Mouse (Mus musculus): ENCODE data around the gene Rnaset2b.
"Not testable (repeated sequence)": the region's sequence is repeated elsewhere in the genome, so short reads cannot be mapped to it uniquely, and the experiment has no call there.

Rnaset2b gene

DNA sequence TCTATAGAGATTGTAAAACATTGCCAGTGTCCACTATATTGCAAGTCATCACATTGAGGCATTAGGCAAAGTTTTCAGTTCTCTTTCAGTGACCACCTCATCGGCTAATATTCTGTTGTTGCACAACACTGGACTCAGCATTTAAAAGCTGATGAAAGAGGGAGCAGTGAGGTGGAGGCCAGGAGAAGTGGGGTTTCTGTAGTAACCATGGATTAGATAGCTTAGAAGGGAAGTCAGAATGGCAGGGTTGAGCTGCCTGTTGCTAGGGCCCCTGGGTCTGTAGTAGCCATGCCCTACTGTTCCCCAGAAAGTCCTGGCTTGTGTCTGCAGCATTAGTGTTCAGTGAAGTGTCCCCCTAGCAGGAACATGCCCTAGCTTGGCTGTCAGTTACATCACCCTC, 15.7 kb downstream of the Rnaset2b start:
- not testable (repeated sequence) for DNase-seq

DNA sequence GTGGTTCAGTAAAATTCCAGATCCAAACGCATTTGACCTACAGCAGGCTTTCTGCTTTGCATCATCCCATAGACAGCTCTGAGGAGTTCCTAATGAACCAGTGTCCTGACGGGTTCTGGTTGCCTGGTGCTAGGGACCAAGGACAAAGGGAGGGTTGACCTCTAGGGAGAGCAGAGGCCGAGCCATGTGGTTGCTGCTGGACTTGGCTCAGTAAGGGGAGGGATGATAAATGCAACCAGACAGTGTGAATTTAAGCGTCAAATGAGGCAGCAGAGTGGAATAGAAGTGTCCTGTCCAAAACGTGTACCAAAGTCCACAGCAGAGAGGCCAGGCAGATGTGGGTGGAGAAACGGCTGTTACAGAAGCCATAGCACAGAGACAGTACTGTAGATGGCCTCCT, 25.1 kb downstream of the Rnaset2b start:
- not testable (repeated sequence) for DNase-seq

DNA sequence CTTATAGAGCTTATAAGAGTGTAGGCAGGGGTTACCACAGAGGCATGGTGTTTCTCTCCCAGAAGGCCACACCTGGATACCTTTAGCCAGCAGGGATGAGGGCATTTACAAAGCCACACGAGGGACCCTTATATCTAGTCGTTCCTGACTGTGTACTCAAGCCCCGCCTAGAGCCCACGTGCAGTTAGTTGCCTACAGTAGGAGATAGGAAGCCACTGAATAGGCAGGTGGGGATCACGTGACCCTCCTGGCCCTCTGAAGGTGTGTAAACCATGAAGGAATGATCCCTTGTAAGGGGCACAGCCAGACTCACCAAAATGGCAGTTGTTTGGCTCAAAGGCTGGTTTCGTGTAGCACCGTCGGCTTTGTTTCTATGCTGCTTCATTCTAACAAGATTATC, 26.4 kb downstream of the Rnaset2b start:
- DNase-seq = not testable (repeated sequence)

DNA sequence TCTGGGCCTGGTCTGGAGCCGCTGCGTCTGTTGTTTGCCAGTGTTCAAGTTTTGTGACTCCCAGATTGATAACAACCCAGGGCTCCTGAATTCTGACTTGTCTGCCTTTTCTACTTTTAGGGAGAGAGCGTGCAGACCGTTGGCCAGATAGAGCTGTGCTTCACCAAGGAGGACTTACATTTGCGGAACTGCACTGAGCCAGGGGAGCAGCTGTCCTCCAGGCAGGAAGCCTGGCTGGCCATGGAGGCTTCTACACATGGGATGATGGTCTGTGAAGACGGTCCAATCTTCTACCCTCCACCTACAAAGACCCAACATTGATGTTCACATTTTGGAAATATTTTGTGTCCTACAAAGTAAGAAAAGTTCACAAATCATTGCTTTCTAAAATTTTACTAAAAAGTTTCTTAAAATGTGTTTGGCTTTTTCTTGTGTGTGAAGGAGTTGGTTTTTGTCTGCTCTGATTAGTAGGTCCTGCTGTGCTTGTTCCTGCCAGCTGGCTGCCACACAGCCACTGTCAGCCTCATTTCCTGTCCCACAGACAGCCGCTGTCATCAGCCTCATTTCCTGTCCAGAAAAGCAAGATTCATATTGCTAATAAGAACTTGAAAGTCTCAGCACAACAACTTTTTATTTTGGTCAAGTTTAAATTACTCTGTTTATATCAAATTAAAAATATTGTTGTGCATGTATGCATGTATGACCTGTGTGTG, 27.5 kb downstream of the Rnaset2b start:
- DNase-seq = not testable (repeated sequence)

DNA sequence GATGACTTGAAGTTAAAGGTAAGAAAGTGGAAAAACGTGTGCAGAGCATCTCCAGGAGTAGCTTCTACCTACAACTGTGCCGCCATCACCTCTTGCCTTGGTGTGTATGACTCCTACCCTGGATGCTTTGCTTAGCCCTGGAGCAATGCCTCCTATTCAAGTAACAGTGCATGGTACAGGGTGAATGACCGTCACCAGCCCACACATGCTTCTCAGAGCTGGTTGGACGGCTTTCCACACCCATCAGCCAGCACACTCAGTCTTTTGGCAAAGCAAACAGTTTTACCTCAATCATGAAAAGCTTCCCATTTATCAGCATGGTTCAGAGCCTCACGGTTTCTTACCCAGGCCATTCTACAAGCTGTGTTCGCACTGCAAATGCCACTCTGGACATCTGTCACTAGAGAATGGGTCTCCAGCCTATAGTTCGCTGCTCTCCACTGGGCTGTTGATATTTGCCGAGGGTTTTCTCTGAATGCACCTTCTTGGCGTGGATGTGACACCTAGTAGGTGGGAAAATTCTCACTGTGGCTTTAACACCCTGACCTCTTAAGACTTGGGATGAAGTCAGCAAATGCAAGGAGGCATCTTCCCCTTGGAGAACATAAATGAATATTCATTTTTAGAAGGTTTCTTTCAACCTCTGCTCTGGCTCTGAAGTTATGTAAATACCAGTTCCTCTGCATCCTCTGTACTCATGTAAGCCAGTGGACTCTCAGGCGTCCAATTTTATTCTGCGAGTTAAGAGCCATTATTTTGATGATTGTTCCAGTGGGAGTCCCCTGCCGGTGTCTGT, 31.6 kb downstream of the Rnaset2b start:
- DNase-seq = not testable (repeated sequence)

DNA sequence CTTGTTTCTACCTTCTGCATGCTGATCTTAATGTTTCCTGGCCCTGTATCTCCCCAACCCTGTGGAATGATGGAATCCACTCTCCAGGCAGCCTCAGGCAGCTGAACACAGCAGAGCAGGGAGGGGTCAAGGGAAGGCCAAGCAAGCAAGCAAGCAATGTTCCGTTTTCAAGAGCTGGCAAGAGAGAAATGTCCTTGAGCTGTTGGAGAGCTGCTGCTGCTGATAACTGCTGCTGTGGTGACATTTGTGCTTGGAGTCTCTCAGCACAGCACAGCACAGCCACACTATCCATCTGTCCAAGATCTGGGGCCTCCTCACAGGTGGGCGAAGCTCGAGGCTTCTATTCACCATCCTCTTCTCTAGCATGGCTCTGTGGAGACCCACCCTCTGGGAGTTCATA, 33.0 kb downstream of the Rnaset2b start:
- not testable (repeated sequence) for DNase-seq

DNA sequence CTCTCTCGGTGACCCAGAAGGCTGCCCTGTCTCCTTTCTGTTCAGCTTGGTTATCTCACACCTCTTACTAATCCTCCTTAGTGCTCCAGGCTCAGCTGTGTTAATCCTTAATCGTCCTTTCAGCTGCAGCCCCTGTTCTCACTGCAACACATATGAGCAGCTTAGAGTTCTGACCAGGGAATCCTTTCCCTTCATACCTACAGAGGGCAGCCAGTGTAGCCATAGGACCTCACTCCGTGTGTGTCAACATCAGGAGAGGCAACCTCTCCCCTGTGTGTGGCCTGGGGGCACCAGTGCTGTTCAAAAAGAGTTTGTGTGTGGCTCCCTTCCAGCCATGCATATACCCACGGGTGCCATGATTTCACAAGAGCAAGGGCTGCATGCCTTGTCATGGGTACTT, 35.2 kb downstream of the Rnaset2b start:
- not testable (repeated sequence) for DNase-seq

DNA sequence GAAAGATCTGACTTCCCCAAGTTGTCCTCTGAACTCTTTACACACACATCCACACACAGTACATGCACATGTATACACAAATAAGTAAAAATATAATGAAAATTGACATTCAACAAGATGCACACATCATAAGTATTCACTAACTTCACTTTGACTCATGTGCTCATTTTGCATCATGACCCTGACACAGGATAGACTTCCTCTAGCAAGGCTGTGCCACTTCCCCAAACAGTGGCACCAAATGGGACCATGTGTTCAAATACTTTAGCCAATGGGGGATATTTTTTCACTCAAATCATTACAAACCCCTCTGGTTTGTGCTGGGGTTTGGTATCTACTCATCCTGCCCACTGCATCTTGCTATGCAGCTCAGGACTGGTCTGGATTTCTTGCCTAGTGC, 38.5 kb downstream of the Rnaset2b start:
- DNase-seq = not testable (repeated sequence)

DNA sequence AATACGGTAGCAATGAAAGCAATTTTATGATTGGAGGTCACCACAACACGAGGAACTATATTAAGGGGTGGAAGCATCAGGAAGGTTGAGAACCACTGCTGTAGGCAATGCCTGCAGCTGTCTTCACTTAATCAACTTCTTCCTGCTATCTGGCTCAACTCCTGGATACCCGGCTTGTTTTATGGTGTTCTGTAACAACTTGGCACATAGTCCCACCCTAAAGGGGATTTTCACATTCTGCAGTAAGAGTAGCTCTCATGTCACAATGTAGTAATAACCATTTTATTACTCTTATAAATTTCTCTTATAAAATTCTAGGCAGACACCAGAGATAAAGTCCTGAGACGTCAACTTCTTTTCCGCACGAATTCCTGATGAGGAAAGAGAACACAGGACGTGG, 39.0 kb downstream of the Rnaset2b start:
- DNase-seq = not testable (repeated sequence)

DNA sequence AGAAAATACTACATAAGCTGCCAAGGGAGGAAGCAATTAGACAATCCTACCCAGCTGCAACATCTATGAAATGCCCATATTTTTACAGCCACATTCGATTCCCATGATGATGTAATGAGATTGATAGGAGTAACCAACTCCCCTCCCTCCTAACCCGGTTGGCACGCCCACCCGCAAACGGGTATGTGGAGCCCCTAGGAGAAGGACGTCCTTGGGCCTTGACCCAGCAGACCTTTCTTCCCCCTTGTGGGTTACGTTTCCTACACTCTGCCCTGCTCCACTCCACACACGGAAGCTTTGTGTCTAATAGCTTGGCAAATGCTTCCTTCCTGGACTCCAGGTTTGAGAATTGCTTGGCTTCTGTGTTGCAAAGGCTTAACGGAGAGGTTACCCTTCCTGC, 39.5 kb downstream of the Rnaset2b start:
- DNase-seq = not testable (repeated sequence)

DNA sequence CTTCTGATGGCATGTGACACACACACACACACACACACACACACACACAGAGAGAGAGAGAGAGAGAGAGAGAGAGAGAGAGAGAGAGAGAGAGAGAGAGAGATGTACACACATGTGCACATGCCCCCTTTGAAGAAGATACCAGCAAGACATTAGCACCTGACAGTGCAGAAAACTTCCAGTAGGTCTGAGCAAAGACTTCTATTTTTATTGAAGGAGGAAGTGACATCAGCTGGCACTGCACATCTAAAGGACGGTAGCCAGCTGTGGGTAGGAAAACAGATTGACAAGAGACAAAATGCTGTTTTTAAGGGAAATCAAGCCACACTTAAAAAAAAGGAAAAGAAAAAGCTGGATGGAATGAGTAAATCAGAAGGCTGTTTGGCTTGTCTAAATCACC, 43.8 kb downstream of the Rnaset2b start:
- not testable (repeated sequence) for DNase-seq

DNA sequence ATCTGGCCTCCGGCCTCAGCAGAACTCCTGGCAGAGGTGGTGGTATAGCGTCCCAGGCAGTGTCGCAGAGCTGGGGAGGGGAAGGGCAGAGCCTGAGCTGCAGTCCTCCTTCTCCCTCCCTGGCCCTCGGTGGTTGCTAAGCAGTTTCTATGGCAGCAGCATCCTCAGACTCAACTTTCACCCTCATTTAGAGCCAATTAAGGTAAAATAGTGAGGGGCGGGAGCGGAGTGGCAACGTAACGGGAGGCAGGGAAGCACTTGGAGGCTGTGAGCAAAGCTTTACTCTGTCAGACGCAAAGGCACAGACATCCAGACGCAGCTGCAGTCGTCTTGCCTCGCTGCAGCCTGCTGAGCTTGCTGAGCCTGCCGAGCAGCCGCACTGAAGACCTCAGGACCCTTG, 54.8 kb downstream of the Rnaset2b start, which contains the start of gene Gm1604a:
Gm1604a (plus strand) TSS at position 312 of the 400 bp plus-strand sequence.
- not testable (repeated sequence) for DNase-seq

DNA sequence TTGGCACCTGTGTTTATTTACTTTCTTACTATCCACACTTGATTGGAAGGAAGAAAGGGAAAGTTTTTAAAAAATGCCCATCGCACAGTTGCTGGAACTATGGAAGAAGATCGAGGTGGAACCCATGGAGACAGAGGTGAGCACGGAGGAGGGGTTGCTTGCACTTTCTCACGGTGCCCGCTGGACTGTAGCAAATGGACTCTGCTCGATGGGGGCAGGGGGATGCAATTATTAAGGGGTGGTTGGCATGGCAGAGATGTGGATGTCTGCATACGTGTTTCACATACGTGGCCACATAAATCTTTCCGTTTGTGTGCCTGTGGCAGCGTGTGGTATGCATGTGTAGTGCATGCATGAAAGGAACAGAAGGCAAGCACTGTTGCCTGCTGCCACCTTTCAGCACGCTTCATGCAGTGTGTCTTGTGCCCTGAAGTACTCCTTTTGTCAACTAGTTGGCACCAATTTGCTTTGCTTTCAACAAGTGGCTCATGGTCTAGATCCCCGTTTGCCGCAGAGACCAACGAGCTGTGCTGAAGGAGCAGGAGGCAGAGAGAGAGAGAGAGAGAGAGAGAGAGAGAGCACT, 55.4 kb downstream of the Rnaset2b start:
- not testable (repeated sequence) for DNase-seq

DNA sequence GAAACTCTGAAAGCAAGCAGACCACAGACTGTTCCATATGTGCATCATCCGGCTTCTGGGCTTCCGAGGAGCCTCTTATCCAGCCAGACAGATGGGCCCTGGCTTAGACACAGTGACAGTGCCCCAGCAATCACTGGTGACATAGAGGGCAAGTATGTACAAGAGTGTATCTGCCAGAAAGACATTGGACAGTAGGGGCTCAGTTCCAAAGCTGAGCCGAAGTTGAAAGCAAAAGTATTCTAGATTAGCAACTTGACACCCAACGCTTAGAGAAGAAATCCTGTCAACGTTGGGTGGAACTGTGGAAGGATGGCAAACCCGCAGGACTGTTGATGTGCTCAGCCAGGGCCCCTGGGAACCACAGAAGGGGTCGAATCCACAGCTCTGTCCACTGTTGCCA, 59.8 kb downstream of the Rnaset2b start:
- peak; percentile 5 for DNase-seq

DNA sequence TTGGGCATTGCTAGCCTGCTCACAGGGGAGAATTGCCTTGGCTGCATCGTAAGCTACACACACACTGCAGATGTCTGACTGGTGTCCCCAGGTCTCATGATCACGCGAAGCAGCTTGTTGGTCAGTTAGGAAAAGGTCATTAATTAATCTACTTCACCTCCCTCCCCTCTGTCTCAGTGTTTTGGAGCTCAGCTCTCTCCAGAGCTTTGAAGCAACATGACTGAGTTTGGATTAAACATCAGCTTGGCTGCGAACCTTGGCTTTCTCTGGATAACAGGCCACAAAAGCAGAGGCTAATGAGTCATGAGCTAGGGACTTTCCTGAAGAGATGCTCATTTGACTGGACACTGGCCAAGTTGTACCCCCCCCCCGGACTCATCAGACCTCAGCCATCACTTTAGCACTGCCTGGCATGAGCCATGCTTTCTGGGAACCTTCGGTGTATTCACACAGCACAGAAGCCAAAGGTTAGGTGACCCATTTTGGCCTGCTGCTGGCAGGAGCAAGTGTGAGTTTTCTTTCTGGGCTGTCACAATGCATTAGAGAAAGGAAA, 60.3 kb downstream of the Rnaset2b start:
- peak; percentile 20 for DNase-seq

DNA sequence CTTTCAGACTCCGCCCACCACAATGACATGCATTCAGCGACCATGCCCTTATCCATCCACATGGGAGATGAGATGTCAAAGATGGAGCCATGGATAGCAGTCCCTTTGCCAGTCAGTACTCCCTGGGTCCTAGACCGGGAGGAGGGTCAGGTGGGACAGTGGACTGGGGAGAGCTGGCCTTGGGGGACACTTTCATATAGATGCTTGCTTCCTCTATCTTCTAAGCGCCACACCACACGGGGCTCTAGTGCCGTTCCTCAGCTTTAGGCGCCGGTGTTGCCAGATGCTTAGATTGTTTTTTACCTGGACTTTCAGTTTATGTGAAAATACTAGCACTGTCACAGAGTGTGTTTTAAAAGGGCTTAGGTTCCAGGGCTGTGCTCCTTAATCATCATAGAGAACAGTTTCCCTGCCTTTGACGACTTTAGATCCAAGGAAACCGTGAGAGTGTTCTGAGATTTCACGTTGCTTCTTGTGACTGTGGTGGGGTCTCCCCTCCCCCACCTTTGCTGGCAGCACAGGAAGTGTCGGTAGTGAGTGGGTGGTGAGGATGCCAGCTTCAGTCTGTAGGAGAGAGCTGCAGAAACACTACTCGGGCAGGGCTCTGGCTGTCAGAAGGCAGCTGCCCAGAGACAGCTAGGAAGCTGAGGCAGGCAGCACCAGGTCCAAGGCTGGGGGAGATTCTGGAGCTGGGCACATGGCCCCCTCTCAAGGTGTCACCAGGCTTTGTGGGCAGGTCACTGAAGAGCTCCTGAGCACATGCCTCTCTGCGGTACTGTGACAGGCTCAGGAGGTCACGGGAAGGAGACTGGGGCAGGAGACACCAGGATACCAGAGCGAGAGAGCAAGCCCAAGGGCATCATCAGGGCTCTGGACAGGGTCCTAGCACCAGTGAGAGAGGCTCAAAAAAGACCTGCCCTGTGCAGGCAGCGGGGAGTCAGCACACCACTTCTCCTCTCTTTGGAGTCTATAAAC, 63.0 kb downstream of the Rnaset2b start:
- not testable (repeated sequence) for DNase-seq

All from kidney, postnatal 14 days (tissue).